Mouse (Mus musculus) CD4-positive, CD25-positive, alpha-beta regulatory T cell, adult 2 months (primary cell): ENCODE data around the gene Zfp800.

Experiments used
- DNase-seq: peaks from one replicate; pipeline ENCODE4 v3.0.0-alpha.2; 2012; ENCODE audit warnings: low read depth, low spot score

The Zfp800 gene

GRCm38 (mm10) chr6:28397681-28398203, at the start of gene Zfp800:
Gene Zfp800, minus strand, starts transcription at chr6:28398005.
- peak; percentile 43 for DNase-seq

- DNase-seq = no peak
These were observed 33.7 kb upstream of the Zfp800 start for GRCm38 (mm10) chr6:28431538-28431855.

GRCm38 (mm10) chr6:28430795-28431537, 33.2 kb upstream of the Zfp800 start:
- DNase-seq = no peak

- no peak for DNase-seq
These were observed 32.1 kb upstream of the Zfp800 start for GRCm38 (mm10) chr6:28429870-28430269.

GRCm38 (mm10) chr6:28428290-28428689, 30.5 kb upstream of the Zfp800 start, which contains the start of gene Gcc1:
Gene Gcc1, minus strand, starts transcription at chr6:28428390.
- DNase-seq = no peak

- DNase-seq = peak; percentile 74
These were observed 29.5 kb upstream of the Zfp800 start, which contains the start of gene Fscn3 for GRCm38 (mm10) chr6:28427096-28427839. Gene Fscn3, plus strand, starts transcription at chr6:28427789.

- no peak for DNase-seq
These were observed 27.2 kb upstream of the Zfp800 start for GRCm38 (mm10) chr6:28425019-28425418.

GRCm38 (mm10) chr6:28423767-28424695, 26.2 kb upstream of the Zfp800 start:
- peak; percentile 62 for DNase-seq

- DNase-seq = peak; percentile 95
These were observed 25.5 kb upstream of the Zfp800 start, which contains the start of gene Arf5 for GRCm38 (mm10) chr6:28423313-28423712. Gene Arf5, plus strand, starts transcription at chr6:28423560.

- peak; percentile 9 for DNase-seq
These were observed 25.0 kb upstream of the Zfp800 start for GRCm38 (mm10) chr6:28422651-28423290.

GRCm38 (mm10) chr6:28421469-28422000, 23.7 kb upstream of the Zfp800 start:
- DNase-seq = peak; percentile 98

GRCm38 (mm10) chr6:28420865-28421264, 23.1 kb upstream of the Zfp800 start:
- DNase-seq = no peak

GRCm38 (mm10) chr6:28420361-28420760, 22.6 kb upstream of the Zfp800 start:
- DNase-seq = no peak

- no peak for DNase-seq
These were observed 21.9 kb upstream of the Zfp800 start for GRCm38 (mm10) chr6:28419673-28420072.

- DNase-seq = no peak
These were observed 20.6 kb upstream of the Zfp800 start for GRCm38 (mm10) chr6:28418449-28418848.

- DNase-seq = no peak
These were observed 19.2 kb upstream of the Zfp800 start for GRCm38 (mm10) chr6:28416981-28417380.

GRCm38 (mm10) chr6:28411236-28411635, 13.4 kb upstream of the Zfp800 start:
- no peak for DNase-seq

- peak; percentile 53 for DNase-seq
These were observed 12.2 kb upstream of the Zfp800 start for GRCm38 (mm10) chr6:28410053-28410452.

GRCm38 (mm10) chr6:28399791-28400190, 2.0 kb upstream of the Zfp800 start:
- peak; percentile 41 for DNase-seq

- peak; percentile 10 for DNase-seq
These were observed 921 bp upstream of the Zfp800 start for GRCm38 (mm10) chr6:28398726-28399125.
